Mouse (Mus musculus): Measurements from ENCODE around the gene Fam205a1.
A peak's percentile ranks its signal among the peaks of the same experiment; 100 is the strongest.
"Not testable (repeated sequence)": the region's sequence is repeated elsewhere in the genome, so short reads cannot be mapped to it uniquely, and the experiment has no call there.

Gene Fam205a1

DNA sequence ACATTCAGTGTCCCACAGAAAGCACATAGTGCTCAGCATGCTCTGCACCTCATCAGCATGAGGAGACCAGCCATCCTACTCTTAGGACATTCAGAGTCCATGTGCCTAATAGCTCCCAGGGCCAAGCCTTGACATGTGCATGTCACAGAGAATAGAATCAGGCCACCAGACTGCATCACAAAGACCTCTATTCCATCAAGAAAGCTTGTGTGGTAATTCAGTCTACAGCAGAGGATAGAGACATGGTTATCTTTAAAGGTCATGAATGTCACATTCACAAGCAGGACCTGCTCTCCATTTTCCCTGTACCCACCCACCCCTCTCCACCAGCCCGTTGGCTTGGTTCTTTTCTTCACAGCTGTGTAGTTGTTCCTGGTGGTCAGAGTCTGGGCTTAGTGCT, at the start of gene Fam205a1:
Gene Fam205a1, minus strand, starts transcription at position 101 of the 400 bp plus-strand sequence.
- DNase-seq (ENCODE audit: low spot score): not testable (repeated sequence)

DNA sequence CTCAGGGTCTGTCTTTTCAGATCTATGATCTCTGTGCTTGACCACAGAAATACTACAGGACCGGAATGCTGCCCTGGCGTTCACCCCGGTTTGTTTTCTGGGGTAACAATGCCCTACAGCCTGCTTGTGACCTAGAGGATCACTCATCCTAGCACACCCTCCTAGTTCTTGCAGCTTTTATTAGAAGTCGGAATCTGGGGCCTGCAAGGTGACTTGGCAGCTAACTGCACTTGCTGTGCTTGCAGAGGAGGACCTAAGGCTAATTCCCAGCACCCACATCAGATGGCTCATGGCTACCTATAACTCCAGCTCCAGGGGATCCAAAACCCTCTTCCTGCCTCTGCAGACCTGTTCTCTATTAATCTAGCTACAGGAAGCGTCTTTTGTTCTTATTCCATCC, 49.0 kb upstream of the Fam205a1 start:
- no peak for DNase-seq (ENCODE audit: low spot score)

GRCm38 (mm10) chr4:42902174-42902573, 48.5 kb upstream of the Fam205a1 start:
- DNase-seq (ENCODE audit: low spot score): peak; percentile 36

DNA sequence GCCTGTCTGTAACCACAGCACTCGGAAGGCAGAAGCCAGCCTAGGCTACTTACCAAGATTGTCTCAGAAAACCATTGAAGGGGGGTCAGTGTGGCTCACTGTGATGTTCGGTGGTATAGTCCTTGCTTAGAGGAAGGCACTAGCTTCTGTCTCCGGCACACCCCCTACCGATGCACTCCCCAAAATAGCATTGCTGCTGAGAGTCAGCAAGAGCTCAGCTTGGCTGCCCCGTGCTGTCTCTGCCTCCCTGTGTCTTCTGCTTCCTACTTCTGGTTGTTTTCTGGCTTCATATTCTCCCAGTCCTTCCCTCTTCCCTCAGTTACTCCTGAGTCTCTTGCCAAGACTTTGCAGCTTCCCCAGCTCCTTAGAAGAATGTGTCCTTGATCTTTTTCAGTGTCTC, 47.2 kb upstream of the Fam205a1 start:
- no peak for DNase-seq (ENCODE audit: low spot score)

GRCm38 (mm10) chr4:42898914-42899313, 45.2 kb upstream of the Fam205a1 start:
- no peak for DNase-seq (ENCODE audit: low spot score)

- DNase-seq (ENCODE audit: low spot score): no peak
Measured at GRCm38 (mm10) chr4:42895118-42895517, 41.4 kb upstream of the Fam205a1 start.

DNA sequence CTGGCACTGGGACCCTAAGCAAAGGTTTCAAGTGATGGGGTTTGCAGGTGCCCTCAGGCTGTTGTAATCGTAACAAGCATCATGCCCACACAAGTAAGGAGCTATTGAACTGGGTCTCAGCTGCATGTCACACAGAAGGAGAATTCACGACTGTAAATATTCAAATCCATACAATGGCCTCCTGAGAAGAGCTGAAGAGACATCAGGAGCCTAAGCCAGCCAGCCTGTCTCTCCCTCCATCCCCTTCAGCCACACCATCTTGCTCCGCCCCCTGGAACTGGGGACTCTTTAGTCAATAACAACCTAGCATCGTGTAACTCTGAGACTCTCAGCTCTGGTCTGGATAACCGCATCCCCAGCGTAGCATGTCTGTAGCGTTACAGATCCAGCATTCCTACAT, 37.5 kb upstream of the Fam205a1 start:
- no peak for DNase-seq (ENCODE audit: low spot score)

DNA sequence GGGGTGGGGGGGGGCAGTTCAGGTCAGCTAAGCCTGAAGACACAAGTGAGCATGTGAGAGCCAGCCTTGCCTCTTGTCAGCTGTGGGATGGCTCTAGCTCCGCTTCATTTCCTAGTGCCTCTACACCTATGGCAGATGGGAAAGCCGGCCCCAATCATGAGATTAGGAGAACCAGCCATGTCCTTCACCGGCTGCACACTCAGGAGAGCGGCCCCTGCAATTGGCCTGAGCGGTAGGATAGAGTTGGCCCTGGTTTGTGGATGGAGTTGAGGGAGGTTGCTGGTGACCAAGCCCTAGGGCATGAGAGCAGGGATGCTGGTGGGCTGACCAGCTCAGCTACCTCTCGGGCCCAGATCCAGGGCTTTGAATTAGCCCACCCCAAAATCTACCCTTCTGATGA, 35.1 kb upstream of the Fam205a1 start:
- no peak for DNase-seq (ENCODE audit: low spot score)

GRCm38 (mm10) chr4:42886926-42887325, 33.2 kb upstream of the Fam205a1 start:
- no peak for DNase-seq (ENCODE audit: low spot score)

GRCm38 (mm10) chr4:42880677-42880948, 26.9 kb upstream of the Fam205a1 start:
- DNase-seq (ENCODE audit: low spot score): no peak

DNA sequence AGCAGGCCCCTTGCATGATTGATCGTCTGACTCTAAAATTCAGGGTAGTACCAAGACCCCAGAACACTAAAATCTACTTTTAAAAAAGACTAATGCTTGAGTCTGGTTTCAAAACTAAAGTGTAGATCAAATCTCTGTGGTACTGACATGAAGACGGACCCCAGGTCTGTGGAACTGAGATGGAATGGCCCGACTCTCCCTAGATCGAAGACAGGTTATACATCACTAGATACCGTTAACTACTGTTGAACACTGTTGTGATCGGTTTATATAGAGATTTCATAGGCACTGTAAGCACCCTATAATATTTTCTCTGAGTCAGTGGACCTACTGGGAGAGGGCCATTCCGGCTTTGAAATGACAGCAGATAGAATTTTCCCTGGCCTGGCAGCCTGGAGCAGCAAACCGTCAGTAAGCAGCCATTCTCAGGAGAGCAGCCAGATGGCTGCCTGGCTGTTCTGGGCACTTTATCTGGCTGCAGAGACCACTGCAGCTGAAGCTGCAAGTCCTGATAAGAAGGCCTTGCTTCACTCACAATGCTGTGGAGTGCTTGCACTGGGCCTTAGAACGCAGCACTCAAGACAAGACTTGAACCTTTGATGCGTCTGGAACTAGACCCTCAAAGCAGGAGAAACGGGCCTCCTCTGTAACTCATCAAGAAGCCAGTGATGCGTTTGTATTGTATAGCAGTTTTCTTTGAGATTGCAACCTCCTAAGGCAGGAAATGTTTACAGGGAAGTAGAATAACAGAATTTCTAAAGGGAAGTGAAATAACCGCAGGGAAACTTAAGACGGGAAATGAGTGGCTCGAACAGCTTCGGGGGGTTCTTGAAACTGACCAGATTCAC, 26.4 kb upstream of the Fam205a1 start:
- no peak for DNase-seq (ENCODE audit: low spot score)

GRCm38 (mm10) chr4:42877657-42878056, 24.0 kb upstream of the Fam205a1 start:
- DNase-seq (ENCODE audit: low spot score): no peak

- peak; percentile 86 for DNase-seq (ENCODE audit: low spot score)
Measured at GRCm38 (mm10) chr4:42876586-42877291, 23.1 kb upstream of the Fam205a1 start.

GRCm38 (mm10) chr4:42874134-42874533, 20.4 kb upstream of the Fam205a1 start, which contains the start of gene Fam205c:
Fam205c (minus strand) TSS chr4:42874234.
- DNase-seq (ENCODE audit: low spot score): no peak

DNA sequence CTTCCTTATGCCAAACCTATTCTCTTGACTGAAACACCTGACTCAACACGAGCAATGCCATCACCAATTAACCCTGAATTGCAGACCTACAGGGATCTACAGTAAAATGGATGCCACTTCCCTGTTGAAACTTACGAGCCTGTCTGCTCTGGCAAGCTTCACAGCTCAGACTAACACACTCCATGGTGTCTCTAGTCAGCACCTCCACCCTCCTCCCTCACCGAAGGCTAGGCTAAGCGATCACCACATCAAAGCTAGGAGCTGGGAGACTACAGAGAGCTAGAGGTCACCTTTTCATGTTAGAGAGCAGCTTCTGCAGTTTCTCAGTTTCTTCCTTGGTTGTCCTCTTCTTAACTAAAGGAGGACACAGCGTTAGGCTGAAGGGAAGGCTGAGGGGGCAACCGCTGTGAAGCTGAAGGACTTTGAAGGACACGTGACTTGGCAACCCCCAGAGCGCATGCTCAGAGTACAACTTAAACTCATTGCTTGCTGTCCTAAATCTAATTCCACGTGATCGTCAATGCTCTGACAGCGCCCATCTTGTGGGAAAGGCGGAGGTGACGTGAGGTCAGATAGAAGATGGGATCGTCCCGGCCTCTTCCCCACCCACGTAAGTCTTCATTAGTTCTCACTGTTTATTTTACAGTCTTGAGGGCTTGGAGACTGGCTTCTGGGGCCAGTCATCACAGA, 19.2 kb upstream of the Fam205a1 start:
- DNase-seq (ENCODE audit: low spot score): no peak

DNA sequence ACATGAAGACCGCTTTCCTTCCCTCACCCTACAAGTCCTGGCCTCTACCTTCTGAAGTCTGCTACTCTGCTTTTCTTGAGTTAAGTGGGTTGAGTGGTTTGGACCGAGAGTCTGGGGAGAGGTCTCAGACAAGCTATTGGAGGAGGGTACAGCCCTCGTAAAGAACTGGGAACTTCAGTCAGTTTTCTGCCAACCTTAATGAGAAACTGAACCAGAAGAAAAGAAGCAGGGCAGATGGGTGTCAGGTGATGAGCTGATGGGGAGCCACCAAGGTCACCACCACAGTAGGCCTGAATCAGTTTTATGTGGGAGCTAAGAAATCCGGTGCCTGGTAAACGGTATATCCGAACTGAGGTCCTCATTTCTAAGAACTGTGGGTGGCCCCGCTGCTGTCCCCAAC, 18.5 kb upstream of the Fam205a1 start:
- no peak for DNase-seq (ENCODE audit: low spot score)

GRCm38 (mm10) chr4:42870748-42871147, 17.1 kb upstream of the Fam205a1 start:
- DNase-seq (ENCODE audit: low spot score): no peak

DNA sequence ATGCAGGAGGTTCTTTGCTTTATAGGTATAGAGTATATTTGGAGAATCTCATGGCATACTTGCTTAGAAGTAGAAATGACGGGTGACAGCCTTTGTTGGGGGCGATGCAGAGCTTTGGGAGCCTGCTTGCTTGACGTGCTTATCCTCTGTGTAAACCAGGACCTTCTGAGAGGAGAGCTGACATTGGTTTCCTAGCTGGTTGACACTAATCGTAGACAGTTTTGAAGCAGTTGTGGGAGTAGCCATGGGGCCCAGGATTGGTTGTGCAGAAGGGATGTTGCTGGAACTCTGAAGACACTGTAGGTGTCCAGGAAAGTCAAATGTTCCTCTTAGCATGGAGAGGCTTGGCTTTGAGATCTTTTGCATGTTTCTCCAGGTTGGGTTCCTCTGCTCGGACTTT, 14.5 kb upstream of the Fam205a1 start:
- DNase-seq (ENCODE audit: low spot score): no peak

DNA sequence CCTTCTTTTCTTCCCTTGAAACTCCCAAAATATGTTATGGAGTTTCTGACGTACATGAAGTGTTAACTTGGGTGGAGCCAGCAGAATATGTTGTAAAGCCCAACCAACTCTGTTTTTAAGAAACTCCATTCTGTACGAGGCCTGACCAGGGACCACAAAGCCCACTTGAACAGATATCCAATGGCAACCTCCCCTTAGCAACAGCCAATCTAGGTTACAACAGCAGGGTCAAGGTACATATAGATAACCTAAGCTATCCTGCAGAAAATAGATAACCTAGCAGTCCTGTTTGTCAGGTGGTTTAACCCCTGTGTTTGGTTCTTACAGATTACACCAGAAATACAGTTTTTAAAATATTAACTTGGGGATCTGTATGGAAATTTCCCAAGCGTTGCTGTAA, 13.7 kb upstream of the Fam205a1 start:
- DNase-seq (ENCODE audit: low spot score): no peak

DNA sequence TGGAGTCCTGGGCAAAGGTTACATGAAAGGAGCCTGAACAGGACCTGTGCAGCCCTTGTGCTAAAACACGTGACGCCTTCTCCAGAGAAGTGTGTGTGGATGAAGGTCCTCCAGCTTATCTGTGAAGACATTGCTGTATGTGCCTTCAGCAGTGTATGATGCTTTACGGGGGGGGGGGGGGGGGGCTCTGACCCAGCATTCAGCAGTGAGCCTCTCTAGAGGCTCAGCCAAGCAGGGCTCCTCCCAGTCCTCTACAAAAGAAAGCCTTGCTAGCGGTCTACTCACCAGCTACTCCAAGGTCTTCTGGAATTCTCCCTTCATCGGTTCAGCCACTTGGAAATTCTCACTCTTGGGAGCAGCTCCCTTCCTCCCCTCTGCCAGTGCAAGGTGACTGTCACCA, 9.8 kb upstream of the Fam205a1 start:
- DNase-seq (ENCODE audit: low spot score): not testable (repeated sequence)

DNA sequence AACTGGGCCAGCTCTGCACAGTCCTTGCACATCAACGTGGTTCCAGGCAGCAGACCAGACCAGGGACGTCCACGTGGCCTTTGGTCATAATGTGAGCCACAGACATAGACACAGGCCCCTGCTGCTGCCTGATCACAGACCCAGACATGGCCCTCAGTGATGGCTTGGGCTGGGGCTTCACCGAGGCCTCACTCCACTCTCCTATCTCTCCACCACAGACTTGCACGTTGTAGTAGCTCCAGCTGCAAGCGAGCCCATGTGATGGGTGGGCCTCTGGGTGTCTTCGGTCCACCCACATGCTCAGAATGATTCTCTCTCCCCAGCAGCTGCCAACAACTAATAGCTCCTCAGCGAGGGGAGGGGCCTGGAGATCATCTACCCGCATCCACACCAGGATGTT, 6.8 kb upstream of the Fam205a1 start:
- DNase-seq (ENCODE audit: low spot score): not testable (repeated sequence)

DNA sequence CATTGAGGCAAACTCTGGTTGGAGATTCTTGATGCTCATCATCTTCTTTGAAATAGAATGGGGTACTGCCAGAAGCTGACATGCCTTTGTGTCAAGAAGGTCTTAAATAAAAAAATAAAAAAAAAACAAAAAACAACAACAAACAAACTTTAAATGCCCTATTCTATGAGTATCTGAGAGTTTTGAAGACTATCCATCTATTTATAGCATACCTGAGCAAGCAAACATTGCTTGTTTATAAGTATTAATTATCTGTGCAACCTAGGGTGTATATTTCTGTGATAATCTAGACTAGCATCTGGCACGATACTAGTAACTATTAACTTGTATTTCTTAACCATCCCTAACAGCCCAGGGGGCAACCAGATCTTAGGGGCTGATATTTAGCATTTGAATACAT, 3.0 kb upstream of the Fam205a1 start, which contains the start of gene Gm12394:
Gene Gm12394, minus strand, starts transcription at position 101 of the 400 bp plus-strand sequence.
- DNase-seq (ENCODE audit: low spot score): not testable (repeated sequence)

Data from embryo, embryonic 10.5 days (tissue).